Mouse (Mus musculus) lung, adult 2 months (tissue): ENCODE measurements around the gene ccdc198.

Experiments used
- CTCF ChIP-seq: fragments of 200-500 bp; IDR thresholded peaks from 2 replicates; pipeline ENCODE4 v1.5.1; 2011; ENCODE audit warnings: mild to moderate bottlenecking, low read length, control low read depth; ENCODE audit not compliant: insufficient read depth
- POLR2A ChIP-seq: fragments of 200-500 bp; IDR thresholded peaks from 2 replicates; pipeline ENCODE4 v1.6.1; 2011; ENCODE audit warnings: low read depth, mild to moderate bottlenecking, control low read depth, low read length, borderline replicate concordance; ENCODE audit errors: extremely low read depth

DNA sequence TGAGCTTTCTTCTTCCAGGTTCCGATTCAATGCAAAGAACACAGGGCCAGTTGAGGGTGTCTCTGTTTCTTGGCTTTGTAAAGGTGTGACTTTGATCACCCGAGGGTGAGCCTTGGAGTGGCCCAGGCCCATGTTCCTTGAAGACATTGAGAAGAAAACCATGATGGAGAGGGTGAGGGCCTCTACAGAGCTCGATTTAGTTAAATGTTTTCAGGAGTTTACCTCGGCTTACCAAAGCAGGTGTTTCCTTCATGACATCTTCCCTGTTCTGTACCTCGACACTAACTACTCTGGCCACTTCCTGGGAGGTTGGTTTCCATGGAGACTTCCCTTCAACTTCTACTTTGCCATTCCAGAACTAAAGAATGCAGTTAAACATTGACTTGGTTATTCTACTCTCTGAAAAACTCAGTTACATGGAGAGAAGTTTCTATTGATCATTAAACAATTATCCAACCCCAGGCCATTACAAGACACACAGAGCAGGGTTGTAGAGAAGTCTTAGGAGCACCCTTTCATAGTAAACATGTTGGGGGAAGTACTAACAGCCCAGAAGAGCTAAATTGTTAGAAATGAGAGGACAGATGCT, at the start of gene ccdc198:
- TF ChIP-seq POLR2A: no peak
- TF ChIP-seq CTCF: no peak
